Mouse (Mus musculus): ENCODE data around the gene Camk1g. TPM values are rescaled to one million over a fixed set of nuclear protein-coding genes. Genes with fewer than 3 reads are reported as not detected.
A peak's percentile ranks its signal among the peaks of the same experiment; 100 is the strongest.

The Camk1g gene
- polyA plus RNA-seq (2015; fragmentation: Nextera tagmentation; extraction: Ambion mirVana), result 0.35 and 0.59 TPM in 2 replicates

DNA sequence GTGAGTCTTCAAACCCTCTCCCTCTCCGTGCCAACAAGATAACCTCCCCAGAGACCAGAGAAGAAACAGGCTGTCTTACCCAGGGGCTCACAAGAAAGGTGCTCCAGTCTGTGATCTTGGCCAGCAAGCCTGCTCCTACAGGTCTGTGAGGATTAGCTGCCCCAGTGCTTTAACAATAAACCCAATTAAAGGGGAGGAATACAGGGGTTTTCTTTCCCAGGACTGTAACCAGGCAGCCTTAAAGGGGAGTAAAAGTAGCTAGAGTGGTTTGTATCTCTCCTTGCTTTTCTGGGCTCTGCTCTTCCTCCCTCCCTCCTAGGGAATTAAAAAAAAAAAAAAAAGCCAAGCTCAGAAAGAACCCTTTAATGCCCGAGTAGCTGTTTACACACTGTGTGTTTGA, at the start of gene Camk1g:
TSS of gene Camk1g (minus strand) at position 203 of the 400 bp plus-strand sequence.
- WGBS (ENCODE audit: insufficient replicate concordance), result 13% methylated on average over 2 of the region's 2 CpGs
- DNase-seq (no peak), ATAC-seq (ENCODE audit: low read depth) (no peak)
- peak within 1 kb of the TSS; percentile 19 for H3K4me2 ChIP-seq
- H3K9me3 ChIP-seq (replicated peaks), result no peaks in the 10 kb centered on the region
- H3K36me3 ChIP-seq, result no peaks in the 10 kb centered on the region
- H3K9ac ChIP-seq, result no peak within 1 kb of the TSS
- no peak within 1 kb of the TSS for H3K27ac ChIP-seq
- H3K27me3 ChIP-seq, result no peaks in the 10 kb centered on the region; the same call in 1 of the 2 replicates
- no peak within 1 kb of the TSS; the same call in 1 of the 2 replicates for H3K4me3 ChIP-seq (replicated peaks)
- H3K4me1 ChIP-seq (replicated peaks), result no peaks in the 10 kb centered on the region

DNA sequence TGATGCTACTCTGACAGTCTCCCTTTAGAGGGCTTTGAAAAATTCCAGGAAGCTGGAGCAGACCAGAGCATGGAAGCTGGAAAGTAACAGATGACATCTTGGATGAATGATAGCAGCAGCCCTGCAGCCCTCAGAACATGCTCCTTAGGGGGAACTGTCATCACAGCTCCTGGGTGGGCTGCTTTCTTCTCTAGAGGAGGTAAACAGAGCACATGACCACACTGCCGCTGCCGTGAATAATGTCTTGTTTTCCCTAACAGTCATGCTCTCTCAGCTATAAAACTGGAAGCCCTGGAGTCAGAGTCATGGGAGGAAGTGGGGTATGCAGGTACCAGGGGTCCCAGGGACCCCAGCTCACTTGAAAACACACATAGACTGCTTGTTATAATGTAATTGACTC, 49.1 kb upstream of the Camk1g start:
- Histone ChIP-seq H3K9ac (no peak overlapping the region), H3K9me3 (replicated peaks) (no peaks in the 10 kb centered on the region), H3K27me3 (no peaks in the 10 kb centered on the region), H3K4me1 (replicated peaks) (peaks cover 18% of the 10 kb centered on the region), H3K4me3 (replicated peaks) (no peak overlapping the region), H3K36me3 (no peaks in the 10 kb centered on the region), H3K4me2 (no peak overlapping the region), H3K27ac (no peak overlapping the region)
- 13% methylated on average over 2 of the region's 2 CpGs for WGBS (ENCODE audit: insufficient replicate concordance)
- ATAC-seq (ENCODE audit: low read depth) (no peak), DNase-seq (no peak)

DNA sequence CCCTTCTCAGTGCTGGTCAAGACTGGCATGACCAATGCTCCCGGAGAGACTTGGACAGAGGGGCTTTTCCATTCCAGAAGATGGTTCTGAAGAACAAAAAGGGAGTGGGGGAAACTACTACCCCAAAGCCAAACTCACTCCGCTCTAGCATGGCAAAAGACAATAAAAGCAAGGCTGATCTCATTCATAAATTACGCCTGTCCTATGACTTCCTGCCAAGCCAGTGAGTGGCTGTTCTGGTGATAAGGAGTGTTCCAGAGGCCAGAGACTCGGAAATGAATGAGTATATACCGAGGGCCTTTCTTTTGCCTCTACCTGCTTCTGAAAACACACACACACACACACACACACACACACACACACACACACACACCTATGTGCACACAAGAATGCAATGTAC, 48.6 kb upstream of the Camk1g start:
- no peak for ATAC-seq (ENCODE audit: low read depth)
- H3K4me3 ChIP-seq (replicated peaks), result no peak overlapping the region
- H3K9ac ChIP-seq, result no peak overlapping the region
- H3K9me3 ChIP-seq (replicated peaks), result no peaks in the 10 kb centered on the region
- H3K27ac ChIP-seq, result no peak overlapping the region
- H3K4me2 ChIP-seq, result no peak overlapping the region
- peaks cover 17% of the 10 kb centered on the region for H3K4me1 ChIP-seq (replicated peaks)
- H3K36me3 ChIP-seq, result no peaks in the 10 kb centered on the region
- no peak for DNase-seq
- WGBS (ENCODE audit: insufficient replicate concordance), result 23% methylated on average over 5 of the region's 5 CpGs
- no peaks in the 10 kb centered on the region for H3K27me3 ChIP-seq

DNA sequence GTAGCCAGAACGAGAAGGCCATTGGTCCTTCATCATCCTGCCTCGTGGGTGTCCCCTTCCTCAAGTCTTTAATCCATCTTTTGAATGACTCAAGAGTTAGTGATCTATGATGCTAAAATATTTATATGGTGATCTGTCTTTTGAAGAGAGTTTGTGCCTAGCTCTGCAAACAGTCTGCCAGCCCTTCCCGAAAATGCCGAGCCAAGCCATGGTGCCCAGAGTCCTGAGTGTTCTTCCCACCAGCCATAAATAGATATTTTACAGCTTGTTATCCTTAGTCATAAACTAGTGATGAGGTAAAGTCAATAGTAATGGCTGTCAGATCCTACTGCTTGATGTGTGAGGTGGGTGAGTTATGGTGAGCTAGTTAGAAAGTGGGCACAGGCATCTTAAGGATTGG, 44.0 kb upstream of the Camk1g start:
- Histone ChIP-seq H3K4me1 (replicated peaks) (peaks cover 6% of the 10 kb centered on the region; the same call in 1 of the 2 replicates), H3K27ac (no peak overlapping the region), H3K9ac (no peak overlapping the region), H3K27me3 (no peaks in the 10 kb centered on the region), H3K36me3 (no peaks in the 10 kb centered on the region), H3K4me3 (replicated peaks) (no peak overlapping the region), H3K4me2 (no peak overlapping the region), H3K9me3 (replicated peaks) (no peaks in the 10 kb centered on the region)
- WGBS (ENCODE audit: insufficient replicate concordance), result 68% methylated on average over 4 of the region's 4 CpGs
- DNase-seq (no peak), ATAC-seq (ENCODE audit: low read depth) (no peak)

DNA sequence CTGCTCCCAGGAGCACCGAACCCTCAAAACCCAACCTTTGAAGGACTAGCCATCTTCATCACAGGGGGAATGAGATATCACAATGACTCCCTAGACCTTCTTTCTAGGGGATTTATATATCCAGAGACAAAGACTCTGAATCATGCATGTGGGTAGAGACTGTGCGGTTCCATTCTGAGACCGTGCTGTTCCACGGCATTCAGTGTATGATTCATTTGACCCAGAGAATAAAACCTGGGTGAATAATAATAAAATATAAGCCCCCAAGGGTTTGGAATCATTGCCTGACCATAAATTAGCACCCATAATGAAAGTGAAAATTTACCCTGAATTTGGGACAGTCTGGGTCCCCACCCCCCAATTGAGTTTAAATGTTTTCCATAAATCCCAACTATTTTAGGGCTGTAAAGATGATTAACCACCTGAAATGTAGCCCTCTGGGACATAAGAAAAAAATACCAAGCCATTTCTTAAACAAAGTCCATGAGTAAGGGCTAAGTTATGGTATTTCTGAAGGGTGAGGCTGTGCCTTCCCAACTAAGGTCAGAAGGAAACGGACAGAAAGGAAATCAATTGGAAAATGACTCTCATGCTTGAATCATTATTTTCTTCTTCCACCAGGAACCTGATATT, 43.4 kb upstream of the Camk1g start:
- Histone ChIP-seq H3K4me3 (replicated peaks) (no peak overlapping the region), H3K36me3 (no peaks in the 10 kb centered on the region), H3K9me3 (replicated peaks) (no peaks in the 10 kb centered on the region), H3K4me2 (no peak overlapping the region), H3K27ac (no peak overlapping the region), H3K9ac (no peak overlapping the region), H3K4me1 (replicated peaks) (peaks cover 4% of the 10 kb centered on the region; the same call in 1 of the 2 replicates), H3K27me3 (no peaks in the 10 kb centered on the region)
- 75% methylated on average over 5 of the region's 5 CpGs for WGBS (ENCODE audit: insufficient replicate concordance)
- DNase-seq (no peak), ATAC-seq (ENCODE audit: low read depth) (no peak)

DNA sequence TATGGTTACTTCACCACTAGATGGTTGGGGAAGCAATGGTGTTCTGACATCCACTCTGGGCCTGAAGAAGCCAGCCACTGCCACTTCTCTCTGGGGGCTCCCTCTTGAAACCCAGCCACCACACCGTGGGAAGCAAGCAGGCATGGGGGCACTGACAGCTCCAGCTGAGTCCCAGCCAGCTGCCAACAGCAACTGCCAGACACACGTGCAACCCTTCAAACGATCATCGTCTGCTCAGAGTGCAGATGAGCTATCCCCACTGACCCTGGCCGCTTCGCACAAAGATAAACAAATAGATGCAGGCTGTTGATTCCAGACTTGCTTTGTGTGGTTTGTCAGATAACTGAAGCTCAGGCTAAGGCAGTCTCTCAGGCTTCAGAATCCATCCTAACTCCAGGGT, 37.4 kb upstream of the Camk1g start:
- no peaks in the 10 kb centered on the region for H3K9me3 ChIP-seq (replicated peaks)
- H3K27ac ChIP-seq, result no peak overlapping the region
- H3K36me3 ChIP-seq, result no peaks in the 10 kb centered on the region
- ATAC-seq (ENCODE audit: low read depth) (peak; percentile 34; the same call in 1 of the 2 replicates), DNase-seq (no peak)
- no peak overlapping the region for H3K9ac ChIP-seq
- H3K4me1 ChIP-seq (replicated peaks), result no peaks in the 10 kb centered on the region; the same call in 1 of the 2 replicates
- no peak overlapping the region for H3K4me3 ChIP-seq (replicated peaks)
- no peak overlapping the region for H3K4me2 ChIP-seq
- WGBS (ENCODE audit: insufficient replicate concordance), result 24% methylated on average over 6 of the region's 6 CpGs
- no peaks in the 10 kb centered on the region for H3K27me3 ChIP-seq

DNA sequence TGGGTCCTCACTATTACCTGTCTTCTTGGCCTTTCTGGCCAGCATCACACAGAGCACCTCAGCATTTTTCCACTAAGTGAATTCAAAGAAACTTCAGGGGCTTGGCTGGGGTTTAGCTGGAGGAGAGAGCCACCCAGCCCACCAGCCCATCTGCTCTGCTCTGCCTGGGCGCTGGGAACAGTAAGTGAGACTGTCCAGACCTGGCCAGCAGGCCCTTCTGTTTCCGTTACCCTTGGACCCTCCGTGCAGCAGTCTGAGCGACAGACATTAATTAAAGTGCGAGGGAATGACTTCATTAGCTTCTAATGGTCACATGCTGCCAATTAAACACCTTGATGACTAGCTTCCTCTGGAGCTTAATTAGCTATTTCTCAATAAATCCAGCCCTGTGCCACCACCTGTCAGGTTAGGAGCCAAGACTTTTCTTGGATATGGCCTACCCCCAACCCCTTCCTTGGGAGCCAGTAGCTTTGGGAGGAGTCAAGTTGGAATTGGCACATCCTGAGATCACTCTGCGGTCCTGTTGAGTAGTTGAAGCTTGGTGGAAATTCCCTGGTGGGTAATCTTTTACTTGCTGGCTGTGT, 36.1 kb upstream of the Camk1g start:
- Histone ChIP-seq H3K36me3 (no peaks in the 10 kb centered on the region), H3K9me3 (replicated peaks) (no peaks in the 10 kb centered on the region), H3K4me2 (no peak overlapping the region), H3K27ac (no peak overlapping the region), H3K27me3 (no peaks in the 10 kb centered on the region), H3K4me1 (replicated peaks) (no peaks in the 10 kb centered on the region; the same call in 1 of the 2 replicates), H3K9ac (no peak overlapping the region), H3K4me3 (replicated peaks) (no peak overlapping the region)
- 63% methylated on average over 6 of the region's 6 CpGs for WGBS (ENCODE audit: insufficient replicate concordance)
- ATAC-seq (ENCODE audit: low read depth), result no peak
- DNase-seq, result no peak

DNA sequence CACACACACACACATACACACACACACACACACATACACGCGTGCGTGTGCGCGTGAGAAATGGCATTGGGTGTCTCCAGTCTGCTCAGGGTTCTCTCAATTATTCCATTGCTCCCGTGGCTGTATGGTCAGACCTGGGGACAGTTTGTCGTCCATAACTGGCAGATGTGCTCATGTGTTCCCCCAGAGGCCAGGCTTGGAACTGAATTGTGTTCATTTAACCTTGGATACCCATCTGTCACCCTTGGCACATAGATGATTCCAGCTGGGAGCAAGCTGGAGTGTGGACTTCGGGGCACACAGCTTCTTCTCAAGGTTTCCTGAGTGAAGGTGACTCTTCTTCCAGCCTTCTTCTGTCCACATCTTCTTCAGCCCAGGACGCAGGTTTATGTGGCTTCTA, 31.6 kb upstream of the Camk1g start:
- Histone ChIP-seq H3K36me3 (no peaks in the 10 kb centered on the region), H3K4me1 (replicated peaks) (peaks cover 2% of the 10 kb centered on the region; the same call in 1 of the 2 replicates), H3K4me2 (no peak overlapping the region), H3K27me3 (no peaks in the 10 kb centered on the region), H3K4me3 (replicated peaks) (no peak overlapping the region), H3K27ac (no peak overlapping the region), H3K9ac (no peak overlapping the region), H3K9me3 (replicated peaks) (no peaks in the 10 kb centered on the region)
- DNase-seq (no peak), ATAC-seq (ENCODE audit: low read depth) (no peak)
- 61% methylated on average over 9 of the region's 9 CpGs for WGBS (ENCODE audit: insufficient replicate concordance)

DNA sequence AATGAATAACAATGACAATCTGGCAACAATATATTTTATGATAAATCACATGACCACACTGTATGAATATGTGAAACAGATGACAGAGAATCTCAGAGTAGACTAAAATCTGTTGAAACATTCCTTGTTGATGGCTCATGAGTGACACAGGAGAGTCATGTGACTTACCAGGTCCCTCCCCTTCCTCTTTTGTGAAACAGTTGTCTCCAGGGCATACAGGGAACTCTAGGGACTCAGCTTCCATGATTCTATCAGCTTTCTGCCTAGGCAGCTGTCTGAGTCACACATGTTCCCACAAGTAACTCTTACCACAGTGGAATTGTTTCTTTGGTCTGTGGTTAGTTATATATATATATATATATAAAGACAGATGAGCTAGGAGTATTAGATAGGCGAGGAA, 30.2 kb upstream of the Camk1g start:
- Histone ChIP-seq H3K4me3 (replicated peaks) (no peak overlapping the region), H3K27me3 (no peaks in the 10 kb centered on the region), H3K4me1 (replicated peaks) (peaks cover 2% of the 10 kb centered on the region; the same call in 1 of the 2 replicates), H3K9me3 (replicated peaks) (no peaks in the 10 kb centered on the region), H3K9ac (no peak overlapping the region), H3K36me3 (no peaks in the 10 kb centered on the region), H3K4me2 (no peak overlapping the region), H3K27ac (no peak overlapping the region)
- DNase-seq (no peak), ATAC-seq (ENCODE audit: low read depth) (no peak)
- 62% methylated on average over 1 of the region's 1 CpGs for WGBS (ENCODE audit: insufficient replicate concordance)

DNA sequence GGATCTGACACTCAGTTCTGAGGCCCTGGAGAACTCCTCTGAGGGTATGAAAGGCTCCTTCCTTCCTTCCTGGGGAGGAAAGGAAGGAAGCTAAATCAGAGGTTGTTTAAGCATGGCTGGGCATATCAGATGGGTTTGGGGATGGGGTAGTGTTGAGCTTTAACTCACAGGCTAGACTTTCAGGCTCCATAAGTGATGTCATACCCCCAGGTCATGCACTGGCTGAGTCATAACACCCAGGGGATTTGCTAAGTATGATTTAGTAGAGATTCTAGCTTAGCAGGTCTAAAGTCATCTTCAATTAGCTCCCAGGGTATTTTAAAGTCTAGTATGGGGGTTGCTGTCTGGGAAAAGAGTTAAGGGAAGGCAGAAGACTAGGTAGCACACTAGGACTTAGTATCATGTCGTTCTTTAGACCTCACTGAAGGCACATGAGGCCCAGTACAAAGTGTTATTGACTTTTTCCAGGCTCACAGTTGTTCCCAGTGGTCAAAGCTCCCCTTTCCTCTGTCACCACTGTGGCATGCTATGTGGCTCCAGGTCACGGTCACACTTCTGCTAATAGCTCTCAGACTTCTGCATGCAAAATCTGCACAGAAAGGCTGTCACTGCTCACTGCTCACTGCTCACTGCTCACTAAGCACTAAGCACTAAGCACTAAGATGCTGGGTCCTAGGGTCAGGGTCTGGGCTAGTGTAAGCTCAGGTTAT, 28.8 kb upstream of the Camk1g start:
- peak; percentile 74; the same call in 1 of the 2 replicates for ATAC-seq (ENCODE audit: low read depth)
- Histone ChIP-seq H3K27ac (no peak overlapping the region), H3K27me3 (no peaks in the 10 kb centered on the region), H3K9me3 (replicated peaks) (no peaks in the 10 kb centered on the region), H3K4me3 (replicated peaks) (no peak overlapping the region), H3K4me2 (no peak overlapping the region), H3K4me1 (replicated peaks) (peaks cover 2% of the 10 kb centered on the region; the same call in 1 of the 2 replicates), H3K9ac (no peak overlapping the region), H3K36me3 (no peaks in the 10 kb centered on the region)
- WGBS (ENCODE audit: insufficient replicate concordance), result 34% methylated on average over 2 of the region's 2 CpGs
- DNase-seq, result no peak

DNA sequence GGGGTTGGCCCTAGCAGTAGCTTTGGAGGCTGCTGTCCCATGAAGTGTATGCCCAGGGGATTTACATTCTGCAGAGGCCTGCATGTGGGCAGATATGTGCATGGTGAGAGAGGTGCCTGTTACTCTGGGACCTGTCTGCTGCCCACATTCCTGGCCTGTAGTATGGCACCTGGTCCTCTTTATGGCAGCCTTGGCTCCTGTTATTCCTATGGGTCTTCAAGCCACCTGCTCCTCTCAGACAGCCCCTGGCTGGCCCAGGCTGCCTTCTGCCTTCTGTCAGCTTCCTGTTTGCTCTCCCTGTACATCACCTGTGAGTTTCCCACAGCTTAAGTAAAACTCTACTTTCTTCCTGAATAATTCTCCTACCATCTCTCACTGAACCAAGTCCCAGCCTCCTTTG, 27.0 kb upstream of the Camk1g start:
- no peak for ATAC-seq (ENCODE audit: low read depth)
- H3K4me1 ChIP-seq (replicated peaks), result peaks cover 2% of the 10 kb centered on the region; the same call in 1 of the 2 replicates

More for the DNA sequence above, 27.0 kb upstream of the Camk1g start:
- Histone ChIP-seq H3K9ac (no peak overlapping the region), H3K9me3 (replicated peaks) (no peaks in the 10 kb centered on the region), H3K4me2 (no peak overlapping the region), H3K27me3 (no peaks in the 10 kb centered on the region), H3K27ac (no peak overlapping the region), H3K36me3 (no peaks in the 10 kb centered on the region), H3K4me3 (replicated peaks) (no peak overlapping the region)
- DNase-seq, result no peak

Data from liver, embryonic 13.5 days (tissue).